Mouse (Mus musculus) fat pad, adult 2 months (tissue): ENCODE results near the gene Stpg3.
A peak's percentile ranks its signal among the peaks of the same experiment; 100 is the strongest.
"Not testable (repeated sequence)": the region's sequence is repeated elsewhere in the genome, so short reads cannot be mapped to it uniquely, and the experiment has no call there.

Source experiments
- DNase-seq: peaks from one replicate; pipeline ENCODE4 v3.0.0-alpha.2; 2011; ENCODE audit warnings: low read depth, low spot score; ENCODE audit errors: extremely low read depth

Gene Stpg3

DNA sequence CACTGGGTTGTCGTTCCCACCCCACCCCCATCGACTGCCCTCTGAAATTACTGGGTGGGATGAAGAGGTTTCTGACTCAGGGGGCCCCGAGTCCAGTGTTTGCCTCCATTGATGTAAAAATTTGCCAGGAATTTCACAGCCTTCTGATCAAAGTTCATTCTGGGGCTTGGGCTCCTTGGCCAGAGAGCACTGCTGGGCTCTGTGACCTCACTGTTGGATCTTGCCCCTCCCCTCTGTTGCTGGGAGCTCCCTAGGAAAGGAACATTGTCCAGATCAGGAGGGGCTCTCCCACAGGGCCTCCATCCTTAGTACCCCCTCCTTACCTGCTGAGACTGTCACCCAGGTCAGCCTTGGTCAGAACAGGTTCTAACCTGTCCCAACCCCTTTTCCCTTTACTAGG, at the start of gene Stpg3:
Gene Stpg3 (minus strand): TSS at position 194 of the 400 bp plus-strand sequence.
- DNase-seq = no peak

DNA sequence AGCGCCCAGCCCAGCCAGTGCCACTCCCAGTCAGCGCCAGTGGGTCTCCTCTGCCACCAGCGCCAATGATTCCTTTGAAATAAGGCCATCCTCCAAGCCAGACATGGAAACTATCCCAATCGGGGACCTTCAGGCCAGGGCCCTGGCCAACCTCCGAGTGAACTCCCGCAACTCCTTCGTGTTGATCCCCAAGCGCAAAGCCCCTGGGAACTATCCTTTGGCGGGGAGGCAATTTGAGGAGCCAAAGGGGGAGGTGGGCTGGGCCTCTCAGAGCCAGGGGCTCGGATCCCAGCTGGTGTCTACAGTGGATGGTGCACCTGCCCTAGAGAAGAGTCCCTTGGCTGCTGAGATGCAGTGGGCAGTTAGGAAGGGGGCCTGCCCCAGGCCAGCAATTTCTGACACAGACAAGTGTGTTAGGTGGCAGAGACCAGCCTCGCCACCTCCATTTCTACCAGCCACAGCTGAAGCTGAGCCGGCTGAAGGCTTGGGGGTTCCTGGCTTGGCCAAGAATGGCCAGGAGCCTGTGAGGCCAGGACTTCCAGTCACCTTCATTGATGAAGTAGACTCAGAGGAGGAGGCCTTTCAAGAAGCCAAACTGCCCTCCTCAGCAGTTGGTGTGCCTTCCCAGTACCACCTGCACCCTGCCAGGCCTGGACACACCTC, 49.3 kb upstream of the Stpg3 start:
- no peak for DNase-seq

DNA sequence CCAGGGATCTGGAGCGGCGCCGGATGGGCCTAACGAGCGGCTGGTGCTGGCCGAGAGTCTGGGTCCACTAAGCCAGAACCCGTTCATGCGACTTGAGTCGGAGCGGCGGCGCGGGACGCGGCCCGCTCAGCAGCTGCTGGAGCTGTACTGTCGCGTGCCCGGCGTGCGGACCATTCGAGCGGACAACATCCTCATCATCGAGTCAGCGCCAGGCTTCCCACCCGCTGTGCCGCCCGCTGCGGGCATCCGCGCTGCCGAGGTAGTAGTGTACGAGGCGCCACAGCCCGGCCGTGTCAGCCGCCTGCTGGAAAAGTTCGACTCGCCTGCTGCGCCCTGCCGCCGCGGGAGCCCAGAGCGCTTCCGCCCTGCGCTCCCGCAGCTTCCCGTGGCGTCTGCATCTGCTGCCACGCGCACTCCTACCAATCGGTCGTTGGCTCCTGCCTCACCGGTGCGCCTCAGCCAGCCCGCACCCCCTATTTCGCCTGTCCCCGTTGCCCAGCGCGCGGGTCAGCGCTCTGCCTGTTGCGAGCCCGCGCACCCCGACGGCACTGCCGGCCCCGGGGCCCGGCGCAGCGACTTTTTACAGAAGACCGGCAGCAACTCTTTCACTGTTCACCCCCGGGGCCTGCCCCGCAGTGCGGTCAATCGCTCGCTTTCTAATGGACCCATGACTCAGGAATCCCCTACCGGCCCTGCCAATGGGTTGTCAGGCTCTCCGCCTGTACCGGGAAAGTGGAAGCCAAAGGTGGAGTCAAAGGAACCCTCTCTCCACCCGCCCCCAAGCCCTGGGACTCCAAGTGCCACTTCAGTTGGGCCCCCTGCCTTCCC, 48.6 kb upstream of the Stpg3 start:
- DNase-seq = no peak

DNA sequence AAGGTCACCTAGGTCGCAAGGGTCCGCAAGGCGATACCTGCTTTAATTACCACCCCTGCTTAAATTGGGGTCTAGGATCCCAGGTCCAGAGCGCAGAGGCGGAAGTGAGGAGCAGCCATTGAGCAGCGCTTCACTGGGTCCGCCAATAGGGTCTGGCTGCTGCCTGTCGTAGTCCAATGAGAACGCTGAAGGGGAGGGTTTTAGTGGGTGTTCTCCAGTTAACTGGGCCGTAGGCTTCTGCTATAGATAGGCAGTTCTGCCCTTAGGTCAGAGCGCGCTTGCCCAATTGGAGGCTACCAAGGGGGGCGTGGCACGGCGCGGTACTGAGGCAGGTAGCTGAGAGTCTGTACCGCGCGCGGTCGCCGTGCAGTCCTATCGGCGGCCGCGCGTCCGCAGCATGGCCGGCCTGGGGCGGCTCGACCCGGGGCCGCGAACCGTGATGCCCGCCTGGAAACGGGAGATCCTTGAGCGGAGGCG, 47.9 kb upstream of the Stpg3 start, which contains the start of gene Tprn:
Gene Tprn (plus strand): TSS at position 328 of the 477 bp plus-strand sequence.
- peak; percentile 93 for DNase-seq

- DNase-seq = no peak
Measured at GRCm38 (mm10) chr2:25261870-25262269, 47.4 kb upstream of the Stpg3 start.

- no peak for DNase-seq
Measured at GRCm38 (mm10) chr2:25258887-25259286, 44.5 kb upstream of the Stpg3 start.

DNA sequence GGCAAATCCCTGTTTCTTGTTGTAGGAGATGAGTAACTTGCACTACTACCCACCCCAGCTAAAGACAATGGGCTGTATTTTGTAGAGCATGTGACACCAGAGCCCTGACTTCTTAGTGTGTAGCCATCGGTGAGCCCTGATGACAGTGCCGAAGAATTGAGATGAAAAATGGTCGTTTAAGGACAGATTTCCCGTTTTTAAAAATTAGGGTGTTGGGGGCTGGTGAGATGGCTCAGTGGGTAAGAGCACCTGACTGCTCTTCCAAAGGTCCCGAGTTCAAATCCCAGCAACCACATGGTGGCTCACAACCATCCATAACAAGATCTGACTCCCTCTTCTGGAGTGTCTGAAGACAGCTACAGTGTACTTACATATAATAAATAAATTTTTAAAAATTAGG, 42.8 kb upstream of the Stpg3 start:
- DNase-seq = not testable (repeated sequence)

- DNase-seq = not testable (repeated sequence)
Measured at GRCm38 (mm10) chr2:25256443-25257109, 42.1 kb upstream of the Stpg3 start.

DNA sequence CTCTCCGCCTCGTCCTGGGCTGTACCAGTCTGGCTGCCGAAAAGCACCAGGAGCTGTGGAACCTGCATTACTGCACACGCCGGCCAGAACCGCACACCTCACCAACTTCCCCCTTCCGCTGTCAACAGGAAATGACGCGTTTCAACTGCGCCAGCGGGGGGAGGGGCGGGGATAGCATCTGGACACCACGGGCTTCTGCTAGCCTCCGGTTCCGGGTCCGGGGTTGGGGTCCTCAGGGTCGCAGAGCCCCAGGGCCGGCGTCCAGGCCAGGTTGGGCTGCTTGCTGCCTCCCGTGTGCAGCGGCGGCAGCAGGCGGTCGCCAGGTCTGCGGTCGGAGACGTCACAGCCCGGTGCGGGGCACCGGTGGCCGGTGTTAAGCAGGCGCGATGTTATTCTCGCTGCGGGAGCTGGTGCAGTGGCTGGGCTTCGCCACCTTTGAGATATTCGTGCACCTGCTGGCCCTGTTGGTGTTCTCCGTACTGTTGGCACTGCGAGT, 40.9 kb upstream of the Stpg3 start, which contains the start of gene Tmem203:
Gene Tmem203 (plus strand): TSS at position 156 of the 496 bp plus-strand sequence.
- no peak for DNase-seq

GRCm38 (mm10) chr2:25252331-25252730, 37.9 kb upstream of the Stpg3 start:
- no peak for DNase-seq

- no peak for DNase-seq
Measured at GRCm38 (mm10) chr2:25246183-25247072, 32.0 kb upstream of the Stpg3 start, which contains the start of gene AL732309.1. AL732309.1 (minus strand) TSS chr2:25246863.

DNA sequence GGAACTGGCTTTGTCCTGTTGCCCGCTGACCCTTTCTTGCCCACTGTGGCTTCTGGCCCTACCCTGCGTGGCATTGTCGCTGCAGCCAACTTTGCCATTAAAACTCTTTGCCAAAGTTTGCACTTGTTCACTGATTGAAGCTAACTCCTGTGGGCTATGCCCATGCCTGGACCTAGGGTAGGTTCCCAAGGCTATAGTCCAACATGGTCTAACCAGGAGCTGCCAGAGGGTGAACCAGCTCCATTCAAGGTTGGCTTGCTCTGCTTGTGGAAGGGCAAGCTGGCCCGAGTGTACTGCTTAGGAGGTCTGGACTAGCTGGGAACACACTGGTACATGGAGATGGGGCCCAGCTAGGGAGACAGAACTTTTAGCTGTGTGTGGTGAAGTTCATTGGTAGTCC, 29.7 kb upstream of the Stpg3 start:
- DNase-seq = no peak

DNA sequence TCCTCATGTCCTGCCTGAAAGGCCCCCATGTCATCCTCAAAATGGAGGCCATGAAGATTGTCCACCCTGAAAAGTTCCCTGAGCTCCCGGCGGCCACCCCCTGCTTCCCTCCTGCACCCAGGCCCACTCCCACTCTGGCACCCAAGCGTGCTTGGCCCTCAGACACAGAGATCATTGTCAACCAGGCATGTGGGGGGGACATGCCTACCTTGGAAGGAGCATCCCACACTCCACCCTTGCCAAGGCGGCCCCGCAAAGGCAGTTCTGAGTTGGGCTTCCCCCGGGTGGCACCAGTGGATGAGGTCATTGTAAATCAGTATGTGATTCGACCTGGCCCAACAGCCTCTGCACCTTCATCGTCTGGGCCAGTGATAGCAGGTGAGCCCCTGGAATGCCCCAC, 28.9 kb upstream of the Stpg3 start:
- DNase-seq = no peak

DNA sequence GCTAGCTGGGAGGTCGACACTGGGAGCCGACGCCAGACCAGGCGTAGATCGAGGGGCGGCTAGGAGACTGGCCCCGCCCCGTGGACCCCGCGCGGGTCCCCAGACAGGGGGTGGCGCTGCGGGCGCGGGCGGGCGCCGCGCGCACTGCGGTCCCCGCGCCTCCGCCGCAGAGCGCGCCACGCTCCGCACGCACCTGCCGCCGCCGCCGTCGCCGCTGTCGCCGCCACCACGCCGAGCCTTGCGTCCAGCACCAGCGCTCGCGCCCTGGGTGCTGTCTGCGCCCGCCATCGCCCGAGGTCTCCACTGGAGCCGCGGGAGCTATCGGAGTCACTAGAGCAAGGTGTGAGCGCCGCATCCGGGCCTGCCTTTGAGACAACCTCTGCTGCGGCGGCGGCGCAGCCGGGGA, 27.7 kb upstream of the Stpg3 start, which contains the start of the genes Rnf208 and Cysrt1:
Gene Rnf208 (plus strand): TSS at position 155 of the 406 bp plus-strand sequence.
Gene Cysrt1 (minus strand): TSS at position 352 of the 406 bp plus-strand sequence.
- no peak for DNase-seq

GRCm38 (mm10) chr2:25241438-25241775, 27.0 kb upstream of the Stpg3 start:
- DNase-seq = no peak

- DNase-seq = no peak
Measured at GRCm38 (mm10) chr2:25240723-25241437, 26.4 kb upstream of the Stpg3 start.

DNA sequence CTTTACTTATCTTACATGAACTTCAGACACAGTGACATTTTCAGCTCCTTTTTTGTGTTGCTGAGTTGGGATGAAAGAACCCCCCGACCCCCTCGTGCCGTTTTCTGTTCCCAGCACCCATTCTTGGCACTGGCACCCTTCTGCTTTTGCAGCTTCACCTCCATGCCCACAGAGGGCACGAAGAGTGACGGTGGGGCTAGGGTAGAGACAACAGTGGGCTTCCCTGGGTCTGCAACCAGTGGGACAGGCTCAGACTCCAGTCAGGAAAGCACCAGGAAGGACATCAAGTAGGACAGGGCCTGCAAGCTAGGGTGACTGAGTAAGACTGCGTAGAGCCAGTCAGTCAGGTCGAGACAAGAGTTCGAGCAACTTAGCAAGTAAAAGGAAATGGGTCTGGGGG, 25.9 kb upstream of the Stpg3 start:
- DNase-seq = no peak

GRCm38 (mm10) chr2:25239766-25240165, 25.3 kb upstream of the Stpg3 start:
- DNase-seq = no peak

- DNase-seq = no peak
Measured at GRCm38 (mm10) chr2:25238106-25238505, 23.7 kb upstream of the Stpg3 start.
